Mouse (Mus musculus) inflammation-experienced regulatory T-cells, adult 6 months (primary cell): Measurements from ENCODE around the gene Ubald2. TPM values are rescaled to one million over a fixed set of nuclear protein-coding genes. Genes with fewer than 3 reads are reported as not detected.
"Not testable (repeated sequence)": the region's sequence is repeated elsewhere in the genome, so short reads cannot be mapped to it uniquely, and the experiment has no call there.

Experiments
- ATAC-seq: one replicate; pipeline ENCODE4 v1.8.0; 2017
- polyA plus RNA-seq, 3 experiments: library from polyadenylated mRNA; unstranded; fragments of 100-300 nt; shearing (Covaris generic); gene quantifications; one replicate each; pipeline ENCODE4 v1.2.1; 2017

The Ubald2 gene
- polyA plus RNA-seq, 3 experiments from 2014 or later: 10.4 to 14.6 (median 10.6) TPM

GRCm38 (mm10) chr11:116416196-116416943 is 17.5 kb upstream of the Ubald2 start:
- no peak for ATAC-seq

GRCm38 (mm10) chr11:116417054-116417453 is 16.8 kb upstream of the Ubald2 start:
- no peak for ATAC-seq

GRCm38 (mm10) chr11:116418194-116418840 is 15.6 kb upstream of the Ubald2 start:
- peak; percentile 37 for ATAC-seq

GRCm38 (mm10) chr11:116418841-116419462 is 14.9 kb upstream of the Ubald2 start:
- peak; percentile 44 for ATAC-seq

GRCm38 (mm10) chr11:116421102-116421501 is 12.8 kb upstream of the Ubald2 start:
- ATAC-seq: no peak

- ATAC-seq: no peak
Measured at GRCm38 (mm10) chr11:116422562-116422961, 11.3 kb upstream of the Ubald2 start.

- no peak for ATAC-seq
Measured at GRCm38 (mm10) chr11:116423214-116423613, 10.7 kb upstream of the Ubald2 start.

- peak; percentile 98 for ATAC-seq
Measured at GRCm38 (mm10) chr11:116423782-116424620, 9.9 kb upstream of the Ubald2 start.

- ATAC-seq: no peak
Measured at GRCm38 (mm10) chr11:116424621-116425407, 9.1 kb upstream of the Ubald2 start.

- not testable (repeated sequence) for ATAC-seq
Measured at GRCm38 (mm10) chr11:116426328-116426727, 7.6 kb upstream of the Ubald2 start.

- ATAC-seq: no peak
Measured at GRCm38 (mm10) chr11:116426852-116427575, 6.9 kb upstream of the Ubald2 start.

- ATAC-seq: no peak
Measured at GRCm38 (mm10) chr11:116428872-116429859, 4.7 kb upstream of the Ubald2 start.

GRCm38 (mm10) chr11:116429862-116430613 is 3.9 kb upstream of the Ubald2 start:
- ATAC-seq: no peak

GRCm38 (mm10) chr11:116430723-116431427 is 3.0 kb upstream of the Ubald2 start:
- ATAC-seq: no peak

GRCm38 (mm10) chr11:116431428-116432077 is 2.3 kb upstream of the Ubald2 start:
- ATAC-seq: no peak

GRCm38 (mm10) chr11:116432127-116432526 is 1.8 kb upstream of the Ubald2 start:
- no peak for ATAC-seq

- no peak for ATAC-seq
Measured at GRCm38 (mm10) chr11:116432593-116433355, 1.1 kb upstream of the Ubald2 start.
